Comparison of ENCODE assay signal across 9 mouse cellular contexts in genomic region chr7:99935758-99936157, GRCm38 (mm10). TPM values are rescaled to one million over a fixed set of nuclear protein-coding genes. Genes with fewer than 3 reads are reported as not detected.
DNase-seq lines count a peak whose midpoint lies in the region; ATAC-seq and TF ChIP-seq lines count a peak whose summit lies in the region.
"Had no signal": no experiment of that assay in that cellular context is flagged by ENCODE, and none has a peak within 500 bp of the region (broad histone marks: within the 10 kb centered on the region; RNA-seq: fewer than 3 reads in every experiment).

No protein-coding gene starts in this region.

- no peak overlapping the region for H3K4me3 ChIP-seq in forebrain, embryonic 14.5 days (ENCODE audit: low read depth, low read length)
- H3K4me3 ChIP-seq in forebrain, embryonic 15.5 days = no peak overlapping the region
- no peak overlapping the region for H3K4me3 ChIP-seq in liver, embryonic 14.5 days (ENCODE audit: insufficient read depth in 1 of 2, low read depth in 2 of 2, low read length in 2 of 2)
- H3K4me3 ChIP-seq in liver, embryonic 12.5 days = no peak overlapping the region

- WGBS in forebrain, embryonic 14.5 days = 82% methylated on average over 1 of the region's 1 CpGs
- WGBS in forebrain, embryonic 15.5 days = 88% methylated on average over 1 of the region's 1 CpGs
- WGBS in liver, embryonic 14.5 days (ENCODE audit: insufficient replicate concordance) = 67% methylated on average over 1 of the region's 1 CpGs
- 71% methylated on average over 1 of the region's 1 CpGs for WGBS in liver, embryonic 12.5 days (ENCODE audit: insufficient replicate concordance)

- ATAC-seq in forebrain, embryonic 14.5 days = no peak
- ATAC-seq in forebrain, embryonic 15.5 days (replicated peaks) = no peak
- no peak for ATAC-seq in liver, embryonic 14.5 days (ENCODE audit: insufficient read depth)
- ATAC-seq in liver, embryonic 12.5 days = no peak
- peak; percentile 43 for ATAC-seq in CD4-positive, CD25-positive, alpha-beta regulatory T cell, adult 4 months

- H3K4me2 ChIP-seq in forebrain, embryonic 14.5 days (ENCODE audit: low read length) = no peak overlapping the region
- H3K4me2 ChIP-seq in forebrain, embryonic 15.5 days (replicated peaks) = no peak overlapping the region
- H3K4me2 ChIP-seq in liver, embryonic 14.5 days (ENCODE audit: low read depth) = no peak overlapping the region
- no peak overlapping the region for H3K4me2 ChIP-seq in liver, embryonic 12.5 days

- H3K4me1 ChIP-seq in forebrain, embryonic 14.5 days (ENCODE audit: control insufficient read depth, insufficient read depth, low read length) = no peaks in the 10 kb centered on the region
- no peaks in the 10 kb centered on the region for H3K4me1 ChIP-seq in forebrain, embryonic 15.5 days
- H3K4me1 ChIP-seq in liver, embryonic 14.5 days (replicated peaks; ENCODE audit: control insufficient read depth in 2 of 2, insufficient read depth in 2 of 2, low read length in 1 of 2) = no peaks in the 10 kb centered on the region
- no peaks in the 10 kb centered on the region for H3K4me1 ChIP-seq in liver, embryonic 12.5 days

- H3K27me3 ChIP-seq in forebrain, embryonic 14.5 days (replicated peaks; ENCODE audit: control insufficient read depth, insufficient read depth, low read length) = no peaks in the 10 kb centered on the region
- H3K27me3 ChIP-seq in forebrain, embryonic 15.5 days = no peaks in the 10 kb centered on the region
- H3K27me3 ChIP-seq in liver, embryonic 14.5 days (ENCODE audit: control insufficient read depth, insufficient read depth, low read length) = no peaks in the 10 kb centered on the region
- no peaks in the 10 kb centered on the region for H3K27me3 ChIP-seq in liver, embryonic 12.5 days (replicated peaks)

- H3K36me3 ChIP-seq in forebrain, embryonic 14.5 days (ENCODE audit: control insufficient read depth, insufficient read depth, low read length) = peaks cover 26% of the 10 kb centered on the region
- peaks cover 26% of the 10 kb centered on the region; the same call in 1 of the 2 replicates for H3K36me3 ChIP-seq in forebrain, embryonic 15.5 days
- peaks cover 5% of the 10 kb centered on the region; the same call in 1 of the 2 replicates for H3K36me3 ChIP-seq in liver, embryonic 14.5 days (replicated peaks; ENCODE audit: control insufficient read depth, insufficient read depth, low read depth)
- H3K36me3 ChIP-seq in liver, embryonic 12.5 days = peaks cover 64% of the 10 kb centered on the region

- intact Hi-C loops in left cerebral cortex, postnatal 25 days (cut with DNase I) = loop anchor here (2.0 kb wide), 1 partner anchor 45 kb away; the partner anchor contains the start of gene Rnf169

- peak; percentile 34; the same call in 1 of the 2 replicates for TF ChIP-seq CTCF in liver, embryonic 14.5 days (IDR thresholded peaks at IDR 0.05; ENCODE audit: low read depth)

- no peak overlapping the region for H3K9ac ChIP-seq in forebrain, embryonic 14.5 days (ENCODE audit: low read length)
- H3K9ac ChIP-seq in forebrain, embryonic 15.5 days (replicated peaks) = no peak overlapping the region
- H3K9ac ChIP-seq in liver, embryonic 14.5 days (replicated peaks) = no peak overlapping the region
- no peak overlapping the region for H3K9ac ChIP-seq in liver, embryonic 12.5 days

- no peak for TF ChIP-seq EP300 in liver, embryonic 14.5 days (IDR thresholded peaks at IDR 0.05; ENCODE audit: low read depth)

- peak; percentile 20 for DNase-seq in forebrain, embryonic 14.5 days (ENCODE audit: low spot score)
- no peak for DNase-seq in liver, embryonic 14.5 days (ENCODE audit: low read depth in 3 of 3, low spot score in 3 of 3)
- DNase-seq in kidney, postnatal 36 days = peak; percentile 33 to 59
- DNase-seq in left cerebral cortex, postnatal 25 days (ENCODE audit: low spot score in 2 of 2) = no peak
- no peak for DNase-seq in frontal cortex, postnatal 25 days (ENCODE audit: low spot score in 2 of 2)

- H3K27ac ChIP-seq in forebrain, embryonic 14.5 days (ENCODE audit: low read depth, low read length) = no peak overlapping the region
- no peak overlapping the region for H3K27ac ChIP-seq in forebrain, embryonic 15.5 days (replicated peaks)
- H3K27ac ChIP-seq in liver, embryonic 14.5 days = no peak overlapping the region
- H3K27ac ChIP-seq in liver, embryonic 12.5 days = no peak overlapping the region

- H3K9me3 ChIP-seq in forebrain, embryonic 14.5 days (replicated peaks; ENCODE audit: control insufficient read depth, low read length) = no peaks in the 10 kb centered on the region
- H3K9me3 ChIP-seq in forebrain, embryonic 15.5 days = no peaks in the 10 kb centered on the region
- no peaks in the 10 kb centered on the region for H3K9me3 ChIP-seq in liver, embryonic 14.5 days (ENCODE audit: control insufficient read depth, low read length)
- H3K9me3 ChIP-seq in liver, embryonic 12.5 days (replicated peaks) = no peaks in the 10 kb centered on the region
- H3K9me3 ChIP-seq: G1E had no signal

RNA-seq across cellular contexts. Expression of gene Rnf169, which starts 44.5 kb away (rescaled TPM):
- 3.6 and 4.9 TPM in 2 replicates for polyA plus RNA-seq in forebrain, embryonic 14.5 days (2014; fragmentation: Nextera tagmentation; extraction: Ambion mirVana)
- polyA plus RNA-seq in forebrain, embryonic 15.5 days (2015; fragmentation: Nextera tagmentation; extraction: Ambion mirVana) = 5.1 TPM in 2 replicates
- polyA plus RNA-seq in liver, embryonic 14.5 days (2012; rRNA removed) = 1.5 and 2.2 TPM in 2 replicates
- polyA plus RNA-seq in liver, embryonic 14.5 days (2014; fragmentation: Nextera tagmentation; extraction: Ambion mirVana) = 1.5 and 1.6 TPM in 2 replicates
- 2.1 and 2.3 TPM in 2 replicates for polyA plus RNA-seq in liver, embryonic 12.5 days (2016; fragmentation: Nextera tagmentation; extraction: Ambion mirVana)
- 1 to 10 TPM; 6.2 to 9.5 TPM for polyA plus RNA-seq in CD4-positive, CD25-positive, alpha-beta regulatory T cell, adult 4 months (2017; shearing (Covaris generic))
- 10 to 100 TPM; 45.6 to 50.8 TPM for total RNA-seq in left cerebral cortex, postnatal 25 days (2021)

Comparison
In these comparisons a context has a peak if more than half of its experiments do, and no peak if none do; other contexts are left out.
1. DNase-seq: peak in forebrain, embryonic 14.5 days (single experiment) and kidney, postnatal 36 days (2 of 2); none in liver, embryonic 14.5 days (0 of 3), left cerebral cortex, postnatal 25 days (0 of 2) and frontal cortex, postnatal 25 days (0 of 2).